Mouse (Mus musculus) C2C12 (cell line): ENCODE measurements around the gene Pcbp3.

Source experiments
- CTCF ChIP-seq: IDR thresholded peaks from one replicate; pipeline ENCODE4 v1.5.1; 2011; ENCODE audit not compliant: control insufficient read depth, insufficient read depth, insufficient read length
- MAX ChIP-seq: IDR thresholded peaks from one replicate; pipeline ENCODE4 v1.6.1; 2011; ENCODE audit warnings: mild to moderate bottlenecking, control low read depth
- MYOD1 ChIP-seq: IDR thresholded peaks from one replicate; pipeline ENCODE4 v1.6.1; 2011; ENCODE audit warnings: low read depth; ENCODE audit not compliant: control insufficient read depth, insufficient read length
- MYOG ChIP-seq: IDR thresholded peaks from one replicate; pipeline ENCODE4 v1.6.1; 2011; ENCODE audit not compliant: control insufficient read depth, insufficient read length; ENCODE audit errors: extremely low read depth
- USF1 ChIP-seq: IDR thresholded peaks from one replicate; pipeline ENCODE4 v1.6.1; 2011; ENCODE audit warnings: low read depth, mild to moderate bottlenecking, control low read depth, moderate library complexity

DNA sequence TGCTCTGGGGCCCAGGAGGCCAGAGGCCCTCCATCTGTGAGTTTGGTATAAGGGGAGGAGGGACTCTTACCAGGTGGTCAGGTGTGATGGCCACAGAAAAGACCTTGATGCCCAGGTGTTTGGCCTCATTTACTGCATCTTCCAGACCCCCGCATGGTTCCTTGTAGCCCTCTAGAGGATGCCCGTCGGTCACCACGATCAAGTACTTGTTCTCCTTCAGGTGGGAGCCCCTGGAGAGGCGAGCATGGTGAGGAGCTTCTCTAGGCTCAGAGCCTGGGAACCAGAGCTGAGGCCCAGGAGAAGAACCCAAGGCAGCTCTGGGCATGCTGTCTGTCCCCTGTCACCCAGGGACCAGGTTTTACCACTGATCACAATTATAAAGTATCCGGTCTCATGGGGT is 239.9 kb downstream of the Pcbp3 start:
- TF ChIP-seq CTCF (no peak), USF1 (no peak), MAX (no peak), MYOG (no peak), MYOD1 (no peak)
